In genomic region chr11:99105981-99106726, GRCm38 (mm10) we compare ENCODE assay signal across 12 mouse cellular contexts. TPM values are rescaled to one million over a fixed set of nuclear protein-coding genes. Genes with fewer than 3 reads are reported as not detected.
DNase-seq lines count a peak whose midpoint lies in the region; ATAC-seq and TF ChIP-seq lines count a peak whose summit lies in the region.
"Had no signal": no experiment of that assay in that cellular context is flagged by ENCODE, and none has a peak within 500 bp of the region (broad histone marks: within the 10 kb centered on the region; RNA-seq: fewer than 3 reads in every experiment).

No protein-coding gene starts in this region.

- H3K4me2 ChIP-seq in intestine, postnatal 0 days (replicated peaks; ENCODE audit: low read depth), result no peak overlapping the region; the same call in 1 of the 2 replicates
- no peak overlapping the region for H3K4me2 ChIP-seq in limb, embryonic 14.5 days (replicated peaks; ENCODE audit: low read depth, low read length, severe bottlenecking)
- H3K4me2 ChIP-seq: heart, embryonic 15.5 days; midbrain, embryonic 13.5 days had no signal

- intact Hi-C loops in left cerebral cortex, postnatal 10 days (cut with DNase I), result no loop called here

- peak; percentile 92 for ATAC-seq in intestine, postnatal 0 days
- peak; percentile 10; the same call in 1 of the 2 replicates for ATAC-seq in limb, embryonic 14.5 days (ENCODE audit: low FRiP score, low read depth)
- ATAC-seq: midbrain, embryonic 13.5 days had no signal

- no peak for TF ChIP-seq CTCF in intestine, postnatal 0 days (IDR thresholded peaks at IDR 0.05; ENCODE audit: low read depth)

- no peak overlapping the region for H3K4me3 ChIP-seq in intestine, postnatal 0 days (ENCODE audit: low read depth, low read length)
- H3K4me3 ChIP-seq in limb, embryonic 14.5 days (replicated peaks; ENCODE audit: low read length), result no peak overlapping the region
- H3K4me3 ChIP-seq: heart, embryonic 15.5 days; midbrain, embryonic 13.5 days had no signal

- H3K27me3 ChIP-seq in intestine, postnatal 0 days (replicated peaks; ENCODE audit: control insufficient read depth, insufficient read depth, low read length), result no peaks in the 10 kb centered on the region
- H3K27me3 ChIP-seq in limb, embryonic 14.5 days (ENCODE audit: control insufficient read depth, insufficient read depth, low read length), result no peaks in the 10 kb centered on the region
- H3K27me3 ChIP-seq: heart, embryonic 15.5 days; midbrain, embryonic 13.5 days had no signal

- H3K9me3 ChIP-seq in intestine, postnatal 0 days (ENCODE audit: control insufficient read depth), result no peaks in the 10 kb centered on the region
- H3K9me3 ChIP-seq in limb, embryonic 14.5 days (ENCODE audit: control insufficient read depth, low read length), result no peaks in the 10 kb centered on the region
- H3K9me3 ChIP-seq: heart, embryonic 15.5 days; midbrain, embryonic 13.5 days had no signal

- DNase-seq in urinary bladder, postnatal 14 days (ENCODE audit: low spot score), result peak; percentile 66
- no peak for DNase-seq in urinary bladder, postnatal 4 days (ENCODE audit: low spot score in 2 of 2)
- DNase-seq in limb, embryonic 14.5 days (ENCODE audit: low spot score), result no peak
- no peak for DNase-seq in frontal cortex, adult 2 months (ENCODE audit: extremely low spot score in 1 of 2, low spot score in 1 of 2)
- no peak for DNase-seq in left cerebral cortex, postnatal 10 days (ENCODE audit: extremely low spot score in 1 of 2, low spot score in 2 of 2)
- DNase-seq in ovary, adult 18-20 months (ENCODE audit: low spot score), result no peak
- DNase-seq in testis, postnatal 14 days (ENCODE audit: low spot score), result no peak
- DNase-seq: adrenal gland, postnatal 25 days; cerebellum, postnatal 10 days had no signal

- 24% methylated on average over 12 of the region's 12 CpGs for WGBS in intestine, postnatal 0 days
- WGBS in limb, embryonic 14.5 days, result 40% methylated on average over 12 of the region's 12 CpGs

- no peaks in the 10 kb centered on the region for H3K36me3 ChIP-seq in intestine, postnatal 0 days (ENCODE audit: control insufficient read depth, insufficient read depth)
- H3K36me3 ChIP-seq in limb, embryonic 14.5 days (ENCODE audit: control insufficient read depth, insufficient read depth, low read length), result no peaks in the 10 kb centered on the region
- H3K36me3 ChIP-seq: heart, embryonic 15.5 days; midbrain, embryonic 13.5 days had no signal

- 0 out of 2 replicates have a peak overlapping the region, but pooled peaks have one; percentile 13 for H3K9ac ChIP-seq in intestine, postnatal 0 days (ENCODE audit: low read depth, low read length)
- no peak overlapping the region; the same call in 1 of the 2 replicates for H3K9ac ChIP-seq in limb, embryonic 14.5 days (ENCODE audit: low read depth, low read length, severe bottlenecking)
- H3K9ac ChIP-seq: heart, embryonic 15.5 days; midbrain, embryonic 13.5 days had no signal

- no peak for TF ChIP-seq POLR2A in limb, embryonic 14.5 days (IDR thresholded peaks at IDR 0.05; ENCODE audit: borderline replicate concordance, extremely low read depth, insufficient read depth, insufficient read length)

- H3K27ac ChIP-seq in intestine, postnatal 0 days (ENCODE audit: low read depth, low read length), result peak overlapping the region; percentile 82
- peak overlapping the region; percentile 53; the same call in 1 of the 2 replicates for H3K27ac ChIP-seq in limb, embryonic 14.5 days (replicated peaks; ENCODE audit: low read depth, low read length)
- H3K27ac ChIP-seq: heart, embryonic 15.5 days; midbrain, embryonic 13.5 days had no signal

- H3K4me1 ChIP-seq in intestine, postnatal 0 days (replicated peaks; ENCODE audit: control insufficient read depth, insufficient read depth, low read length), result 0 out of 2 replicates have a peak, but pooled peaks cover 3% of the 10 kb centered on the region
- peaks cover 18% of the 10 kb centered on the region for H3K4me1 ChIP-seq in limb, embryonic 14.5 days (ENCODE audit: control insufficient read depth, insufficient read depth, low read length)
- H3K4me1 ChIP-seq: midbrain, embryonic 13.5 days had no signal

RNA-seq across cellular contexts. Expression of gene Tns4, which starts 17.0 kb away (rescaled TPM):
- polyA plus RNA-seq in intestine, postnatal 0 days (2015; fragmentation: Nextera tagmentation; extraction: Ambion mirVana), result 0.39 and 0.53 TPM in 2 replicates
- 1.6 and 1.7 TPM in 2 replicates for polyA plus RNA-seq in limb, embryonic 14.5 days (2012; rRNA removed)
- polyA plus RNA-seq in limb, embryonic 14.5 days (2014; fragmentation: Nextera tagmentation; extraction: Ambion mirVana), result 1.5 and 2.5 TPM in 2 replicates
- 0.19 and 0.34 TPM in 2 replicates for polyA plus RNA-seq in frontal cortex, adult 2 months (2012; rRNA removed)
- under 1 TPM in 1 of 2 experiments, not detected in 1; 0.51 TPM for total RNA-seq in left cerebral cortex, postnatal 10 days (2021)

RNA-seq across cellular contexts. Expression of gene Ccr7, which starts 48.7 kb away (rescaled TPM):
- 0.14 TPM in 1 of 2 replicates, not detected in the other for polyA plus RNA-seq in intestine, postnatal 0 days (2015; fragmentation: Nextera tagmentation; extraction: Ambion mirVana)
- polyA plus RNA-seq in limb, embryonic 14.5 days (2012; rRNA removed), result 0.65 and 0.99 TPM in 2 replicates
- 0.84 and 0.94 TPM in 2 replicates for polyA plus RNA-seq in limb, embryonic 14.5 days (2014; fragmentation: Nextera tagmentation; extraction: Ambion mirVana)
- polyA plus RNA-seq in frontal cortex, adult 2 months (2012; rRNA removed), result 0.14 and 0.19 TPM in 2 replicates
- not detected for total RNA-seq in left cerebral cortex, postnatal 10 days (2021)
- polyA plus RNA-seq: midbrain, embryonic 13.5 days had no signal
